Mouse (Mus musculus) naive thymus-derived CD4-positive, alpha-beta T cell, adult 2 months (primary cell): ENCODE results near the gene Rngtt.

Source experiments
- DNase-seq: peaks from one replicate; pipeline ENCODE4 v3.0.0-alpha.2; 2011; ENCODE audit warnings: low read depth

The Rngtt gene

DNA sequence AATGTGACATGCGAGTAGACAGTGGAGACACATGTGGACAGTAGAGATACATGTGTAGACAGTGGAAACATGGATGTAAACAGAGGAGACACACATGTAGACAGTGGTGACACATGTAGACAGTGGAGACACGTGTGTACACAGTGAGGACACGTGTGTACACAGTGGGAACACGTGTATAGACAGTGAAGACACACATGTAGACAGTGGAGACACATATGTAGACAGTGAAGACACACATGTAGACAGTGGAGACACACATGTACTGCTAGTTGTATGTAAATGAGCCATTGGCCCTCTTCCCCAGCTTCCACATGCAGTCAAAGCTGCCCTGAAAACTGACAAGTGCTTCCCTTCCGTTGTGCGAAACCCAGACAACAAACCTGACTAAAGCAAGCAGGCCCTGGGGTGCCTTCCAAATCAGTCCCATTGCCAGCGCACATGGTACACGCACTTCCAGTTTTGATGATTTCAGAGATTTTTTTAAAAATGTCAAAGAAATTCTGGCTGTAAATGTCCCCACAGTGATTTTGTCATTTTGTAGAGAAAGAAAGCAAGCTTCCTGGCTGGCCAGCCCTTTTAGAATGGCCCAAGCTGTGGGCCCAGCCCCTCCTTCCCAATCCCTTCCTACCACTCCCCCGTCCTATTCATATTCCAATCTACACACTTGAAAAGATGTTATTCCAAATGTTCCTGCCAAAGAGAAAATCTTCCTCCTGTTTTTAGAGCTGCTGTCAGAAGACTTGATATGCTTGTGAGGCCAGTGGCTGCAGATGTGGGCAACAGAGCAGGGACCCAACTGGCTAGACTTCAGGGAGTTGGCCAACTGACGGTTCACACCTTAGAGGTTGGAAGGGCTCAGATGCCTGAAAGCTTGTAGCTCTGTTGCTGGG lies 204.2 kb downstream of the Rngtt start:
- DNase-seq, result no peak

DNA sequence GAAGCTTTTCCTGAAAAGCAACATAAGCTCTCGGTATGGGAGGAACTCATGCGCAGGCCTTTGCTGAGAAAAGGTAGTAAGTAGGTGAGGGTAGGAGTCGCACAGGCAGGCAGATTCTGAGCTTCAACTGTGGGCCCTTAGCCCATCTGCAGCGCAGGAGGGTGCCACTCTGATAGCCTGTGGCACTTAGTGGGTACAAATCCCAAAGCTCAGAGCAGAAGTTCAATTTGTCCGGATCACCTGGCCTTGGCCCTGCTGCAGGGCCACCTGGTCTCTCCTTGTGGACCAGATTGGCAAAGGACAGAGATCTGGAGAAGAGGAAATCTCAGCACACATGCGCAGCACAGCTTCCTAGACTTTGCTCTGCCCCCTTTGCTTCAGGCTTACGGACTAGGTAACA lies 210.1 kb downstream of the Rngtt start:
- DNase-seq, result no peak

DNA sequence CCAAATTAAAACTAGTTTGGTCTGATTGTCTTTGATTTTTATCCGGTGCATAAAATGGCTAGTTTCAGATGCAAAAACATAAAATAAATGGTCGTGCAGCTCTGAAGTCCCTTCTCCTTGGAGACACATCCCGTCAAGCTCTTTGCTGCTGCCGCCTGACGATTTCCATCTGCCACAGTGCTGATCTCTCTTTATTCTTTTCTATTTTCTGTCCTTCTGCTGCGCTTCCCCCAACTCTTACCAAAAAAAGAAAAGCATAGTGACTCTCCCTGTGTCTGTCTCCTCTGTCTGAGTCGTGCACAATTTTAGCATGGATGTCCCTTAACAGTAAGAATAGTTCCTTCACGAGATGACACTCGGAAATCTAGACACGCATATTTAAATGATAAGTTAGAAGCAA lies 210.8 kb downstream of the Rngtt start:
- no peak for DNase-seq

DNA sequence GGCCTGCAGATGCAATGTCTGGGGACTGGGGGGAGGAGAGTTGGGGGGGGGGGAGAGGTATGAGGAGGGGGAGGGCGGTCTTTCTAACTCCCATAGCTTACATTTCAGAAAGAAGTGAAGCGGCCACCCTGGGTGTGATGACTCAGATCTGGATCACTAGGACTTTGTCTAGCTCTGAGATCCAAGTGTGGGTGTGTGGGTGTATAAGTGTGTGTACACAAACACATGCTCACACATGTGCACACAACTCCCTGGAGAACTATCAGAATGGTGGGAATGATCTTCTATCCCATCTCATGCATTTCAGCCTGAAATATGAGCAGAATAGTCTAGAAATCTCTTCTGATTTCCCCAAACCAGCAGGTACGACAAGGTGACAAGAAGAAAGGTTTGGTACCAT lies 213.7 kb downstream of the Rngtt start:
- DNase-seq, result no peak

DNA sequence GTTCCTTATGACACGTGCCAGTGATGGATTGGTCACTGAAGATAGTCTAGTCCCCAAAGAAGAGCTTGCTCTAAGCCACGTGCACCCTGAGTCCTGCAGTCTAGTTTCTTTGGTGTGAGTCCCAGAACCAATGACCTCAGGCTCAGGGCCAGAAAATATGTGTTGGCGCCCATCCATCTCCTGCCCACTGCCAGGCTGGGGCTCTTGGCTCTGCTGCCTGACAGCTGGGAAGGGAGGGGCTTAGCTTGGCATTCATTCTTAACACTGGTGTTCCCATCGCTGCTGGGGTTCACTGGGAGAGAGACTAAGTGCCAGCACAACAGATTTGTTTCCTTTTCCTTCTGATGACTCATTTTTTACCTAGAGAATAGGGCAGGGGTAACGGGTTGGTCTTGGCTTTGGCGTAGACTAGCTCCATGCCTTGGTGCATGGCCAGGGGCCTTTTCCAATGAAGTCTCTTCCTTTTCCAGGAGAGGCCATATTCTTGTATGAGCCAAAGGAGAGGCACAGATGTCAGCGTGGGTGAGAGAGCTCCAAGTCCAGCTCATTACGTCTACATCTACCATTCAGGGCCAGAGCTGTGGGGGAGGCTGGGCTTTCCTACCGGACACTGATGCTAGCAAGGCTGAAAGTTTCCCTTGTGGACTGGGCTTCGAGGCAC lies 214.5 kb downstream of the Rngtt start:
- DNase-seq, result no peak

DNA sequence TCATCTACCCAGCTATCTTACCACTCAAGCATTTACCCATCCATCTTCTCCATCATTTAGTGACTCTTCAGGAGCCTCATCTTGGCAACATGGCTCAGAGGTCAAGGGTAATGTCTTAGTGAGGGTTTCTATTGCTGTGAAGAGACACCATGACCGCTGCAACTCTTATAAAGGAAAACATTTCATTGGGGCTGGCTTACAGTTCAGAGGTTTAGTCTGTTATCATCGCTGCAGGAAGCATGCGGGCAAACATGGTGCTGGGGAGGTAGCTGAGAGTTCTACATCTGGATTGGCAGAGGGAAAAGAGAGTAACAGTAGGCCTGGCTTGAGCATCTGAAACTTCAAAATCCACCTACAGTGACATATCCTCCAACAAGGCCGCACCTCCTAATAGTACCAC lies 215.2 kb downstream of the Rngtt start:
- no peak for DNase-seq

DNA sequence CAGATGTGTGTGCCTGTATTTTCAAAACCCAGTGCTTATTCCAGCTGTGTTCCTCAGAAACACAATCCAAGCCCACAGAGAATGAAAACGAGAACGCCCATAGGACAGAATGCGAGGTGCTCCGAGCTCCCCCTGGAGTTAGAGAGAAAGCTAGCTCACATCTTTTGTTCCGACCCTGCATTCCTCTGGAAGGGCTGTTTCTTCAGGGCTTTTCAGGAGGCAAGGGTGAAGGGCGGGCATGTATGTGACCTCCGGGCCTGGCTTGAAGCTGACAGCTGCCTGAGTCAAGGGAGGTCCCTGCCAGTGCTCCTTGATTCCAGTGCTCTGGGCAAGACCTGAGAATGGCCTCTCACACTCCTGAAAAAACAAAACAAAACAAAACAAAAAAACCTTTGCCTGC lies 216.0 kb downstream of the Rngtt start:
- no peak for DNase-seq

DNA sequence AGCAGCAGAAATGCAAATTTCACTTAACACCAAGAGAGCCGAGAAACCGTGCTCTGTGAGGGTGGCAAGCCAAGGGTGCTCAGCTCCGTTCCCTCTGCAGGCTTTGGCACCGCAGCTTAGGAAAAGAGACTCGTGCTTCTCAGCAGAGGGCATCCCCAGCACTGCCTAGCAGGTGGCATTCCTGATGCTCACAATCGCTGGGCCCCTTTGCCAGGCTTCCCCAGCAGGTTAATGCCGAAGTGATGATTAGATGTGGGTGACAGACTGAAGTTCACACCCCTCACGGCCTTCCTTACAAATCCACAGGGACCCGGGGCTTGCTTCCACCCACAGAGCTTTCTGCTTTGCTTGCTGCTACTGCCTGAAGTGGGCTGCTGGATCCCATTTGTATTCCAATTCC lies 216.6 kb downstream of the Rngtt start:
- DNase-seq, result no peak

DNA sequence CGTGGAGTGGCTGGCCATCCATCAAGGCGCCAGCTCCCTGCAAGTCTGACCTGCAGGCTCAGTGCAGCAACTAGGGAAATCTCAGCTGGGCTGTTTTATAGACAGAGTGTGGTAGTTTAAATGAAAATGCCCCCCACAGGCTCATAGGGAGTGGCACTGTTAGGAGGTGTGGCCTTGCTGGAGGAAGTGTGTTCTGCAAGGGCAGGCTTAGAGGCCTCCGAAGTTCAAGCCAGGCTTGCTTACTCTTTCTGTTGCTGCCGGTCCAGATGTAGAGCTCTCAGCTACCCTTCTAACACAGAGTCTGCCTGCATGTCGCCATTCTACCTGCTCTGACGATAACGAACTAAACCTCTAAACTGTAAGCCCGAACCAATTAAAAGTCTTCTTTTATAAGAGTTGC lies 222.5 kb downstream of the Rngtt start:
- DNase-seq, result no peak

DNA sequence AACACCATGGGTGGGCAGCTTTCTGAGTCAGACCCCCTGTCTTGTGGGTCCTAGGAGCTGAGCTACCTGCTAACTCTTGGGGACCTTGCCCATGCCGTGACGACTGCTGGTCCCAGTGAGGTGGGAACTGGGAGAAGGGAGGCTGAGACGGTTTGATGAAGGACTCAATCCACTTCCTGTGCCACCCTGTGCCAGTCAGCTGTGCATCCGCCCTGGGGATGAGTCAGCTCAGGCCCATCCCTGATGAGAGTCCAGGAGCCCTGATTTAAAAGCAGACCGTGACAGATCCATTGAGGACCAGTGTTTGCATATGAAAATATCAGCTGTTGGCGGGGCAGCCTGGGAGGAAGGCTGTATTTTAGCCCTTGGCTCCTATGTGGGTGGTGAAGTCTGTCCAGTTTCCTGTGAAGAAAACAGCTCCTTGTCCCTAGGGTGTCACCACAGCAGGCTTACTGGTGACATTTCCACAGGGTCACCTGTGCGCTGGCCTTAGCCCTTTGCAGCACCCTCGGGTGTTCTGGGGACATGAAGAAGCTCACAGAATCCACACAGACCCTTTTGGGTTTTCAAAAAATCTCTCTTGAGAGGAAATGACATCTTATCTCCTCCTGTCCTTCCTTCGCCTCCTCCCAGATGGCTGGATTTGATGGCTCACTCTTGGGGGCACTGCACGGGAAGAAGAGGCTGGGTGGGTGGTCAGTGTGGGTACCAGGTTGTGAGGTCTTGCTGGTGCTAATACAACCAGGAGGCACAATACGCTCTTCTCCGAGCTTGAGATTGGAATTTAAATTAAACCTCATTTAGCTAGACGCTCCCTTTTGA lies 234.9 kb downstream of the Rngtt start:
- no peak for DNase-seq

DNA sequence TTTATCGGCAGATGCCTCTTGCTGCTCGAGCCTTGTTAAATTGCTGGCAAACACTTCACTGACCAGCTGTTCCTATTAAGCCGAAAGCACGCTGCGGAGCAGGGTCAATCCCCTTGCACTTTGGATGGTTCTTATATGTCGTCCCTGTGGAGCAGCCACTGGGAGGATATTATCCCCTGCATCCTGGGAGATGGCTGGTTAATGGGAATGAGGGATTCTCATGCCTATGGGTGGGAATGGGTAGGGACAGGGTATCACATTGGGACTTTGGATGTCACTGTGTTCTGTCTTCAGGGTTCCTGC lies 235.4 kb downstream of the Rngtt start:
- no peak for DNase-seq

DNA sequence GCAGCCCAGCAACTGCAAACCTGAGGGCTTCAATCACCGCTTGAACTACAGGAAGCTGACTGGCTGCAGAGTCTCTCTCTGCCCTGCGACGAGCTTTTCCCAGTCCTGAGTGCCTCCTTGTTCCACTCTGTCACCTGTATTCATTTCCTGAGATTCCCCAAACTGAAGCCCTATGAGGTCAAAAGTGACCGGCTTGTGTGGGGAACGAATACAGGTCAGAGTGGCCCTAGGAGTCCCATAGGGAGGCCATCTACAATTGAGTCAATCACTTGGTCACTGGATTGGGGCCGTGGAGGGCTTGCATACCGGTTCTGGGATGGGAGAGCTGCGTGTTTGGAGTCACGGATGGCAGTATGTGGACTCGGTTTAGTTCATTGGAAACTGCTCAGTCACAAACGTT lies 236.2 kb downstream of the Rngtt start:
- DNase-seq, result no peak

DNA sequence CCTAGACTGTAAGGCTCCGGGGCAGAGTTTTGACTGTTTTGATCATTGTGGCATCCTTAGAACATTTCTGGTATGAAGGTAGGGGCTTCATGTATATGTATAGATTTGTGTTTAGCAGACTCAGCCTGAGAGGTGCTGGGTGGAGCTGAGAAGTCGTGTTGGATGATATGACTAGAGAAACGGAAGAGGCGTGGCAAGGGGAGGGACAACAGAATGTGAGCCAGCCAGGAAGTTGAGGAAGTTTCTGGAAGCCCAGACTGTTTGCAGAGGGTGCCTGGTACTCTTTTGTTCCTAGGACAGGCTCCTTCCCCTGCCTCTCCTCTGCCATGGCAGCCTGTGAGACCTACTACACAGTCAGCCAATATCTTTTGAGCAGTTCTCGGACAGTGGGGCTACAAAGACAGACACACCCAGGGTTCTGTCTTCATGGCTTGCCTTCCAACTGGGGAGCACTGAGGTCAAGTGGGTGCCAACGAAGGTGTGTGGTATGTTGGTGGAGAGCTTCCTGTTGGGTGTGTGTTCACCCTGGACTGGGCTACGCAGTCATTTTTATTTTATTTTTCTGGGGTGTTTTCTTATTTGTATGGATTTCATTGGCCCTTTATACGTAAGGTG lies 237.3 kb downstream of the Rngtt start:
- no peak for DNase-seq

DNA sequence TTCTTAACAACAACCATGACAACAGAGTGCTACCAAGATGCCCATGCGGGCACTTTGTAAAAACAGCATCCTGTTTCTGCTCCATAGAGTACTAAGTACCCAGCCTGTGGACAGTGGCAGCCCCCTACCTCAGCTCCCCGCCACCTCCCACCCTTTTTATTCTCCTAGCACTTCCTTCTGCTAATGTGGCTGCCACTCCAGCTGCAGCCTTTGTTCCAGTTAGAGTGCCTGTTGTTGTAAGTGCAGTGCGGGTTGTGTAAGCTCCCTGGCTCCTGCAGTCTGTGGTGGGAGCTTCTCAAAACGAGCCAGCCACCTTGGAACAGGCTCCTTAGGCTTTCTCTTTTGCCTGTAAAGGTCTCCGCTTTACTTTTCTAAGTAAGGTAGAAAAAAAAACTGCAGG lies 239.5 kb downstream of the Rngtt start:
- no peak for DNase-seq
